Mouse (Mus musculus) limb, embryonic 13.5 days (tissue): Measurements from ENCODE around the gene Fcgrt. TPM values are rescaled to one million over a fixed set of nuclear protein-coding genes. Genes with fewer than 3 reads are reported as not detected.
A peak's percentile ranks its signal among the peaks of the same experiment; 100 is the strongest.

Experiments
- ATAC-seq: fragments of 200-750 bp; cut with Nextera tagmentation; 2 replicates; pipeline ENCODE4 v1.8.0; 2017; ENCODE audit warnings: low read depth, moderate number of reproducible peaks, moderate TSS enrichment; ENCODE audit not compliant: low FRiP score
- H3K27ac ChIP-seq: fragments of 300-500 bp; sonication (generic); 2 replicates; pipeline ENCODE4 v1.5.1; 2015; ENCODE audit warnings: inconsistent platforms, mild to moderate bottlenecking, moderate library complexity
- H3K27me3 ChIP-seq: fragments of 300-500 bp; sonication (generic); 2 replicates; pipeline ENCODE4 v1.6.1; 2015; ENCODE audit warnings: mild to moderate bottlenecking, inconsistent platforms
- H3K36me3 ChIP-seq: fragments of 300-500 bp; sonication (generic); 2 replicates; pipeline ENCODE4 v1.6.1; 2015; ENCODE audit warnings: inconsistent platforms, mild to moderate bottlenecking, moderate library complexity
- H3K4me1 ChIP-seq: fragments of 300-500 bp; sonication (generic); 2 replicates; pipeline ENCODE4 v1.6.1; 2015; ENCODE audit warnings: inconsistent platforms
- H3K4me2 ChIP-seq: fragments of 300-500 bp; sonication (generic); replicated peaks from 2 replicates; pipeline ENCODE4 v1.6.1; 2015; ENCODE audit warnings: inconsistent platforms, mild to moderate bottlenecking, moderate library complexity
- H3K4me3 ChIP-seq: fragments of 300-500 bp; sonication (generic); 2 replicates; pipeline ENCODE4 v1.5.1; 2015; ENCODE audit warnings: moderate library complexity, mild to moderate bottlenecking, inconsistent platforms
- H3K9ac ChIP-seq: fragments of 300-500 bp; sonication (generic); 2 replicates; pipeline ENCODE4 v1.6.1; 2015; ENCODE audit warnings: mild to moderate bottlenecking, inconsistent platforms
- H3K9me3 ChIP-seq: fragments of 300-500 bp; sonication (generic); 2 replicates; pipeline ENCODE4 v1.6.1; 2016; ENCODE audit warnings: inconsistent platforms
- WGBS: fragments of 180-500 bp; shearing (Covaris S2); methylation state at CpG from one replicate; pipeline ENCODE4 v1.1.7; 2015; 5-methylcytosine and 5-hydroxymethylcytosine counted together
- polyA plus RNA-seq: library from polyadenylated mRNA; unstranded; fragments of >200 nt; fragmentation: Nextera tagmentation; extraction: Ambion mirVana; gene quantifications from 2 replicates; pipeline ENCODE4 v1.2.1, GENCODE M21; 2015

Gene Fcgrt
- polyA plus RNA-seq, 1 experiment from 2014 or later: 44.0 TPM

DNA sequence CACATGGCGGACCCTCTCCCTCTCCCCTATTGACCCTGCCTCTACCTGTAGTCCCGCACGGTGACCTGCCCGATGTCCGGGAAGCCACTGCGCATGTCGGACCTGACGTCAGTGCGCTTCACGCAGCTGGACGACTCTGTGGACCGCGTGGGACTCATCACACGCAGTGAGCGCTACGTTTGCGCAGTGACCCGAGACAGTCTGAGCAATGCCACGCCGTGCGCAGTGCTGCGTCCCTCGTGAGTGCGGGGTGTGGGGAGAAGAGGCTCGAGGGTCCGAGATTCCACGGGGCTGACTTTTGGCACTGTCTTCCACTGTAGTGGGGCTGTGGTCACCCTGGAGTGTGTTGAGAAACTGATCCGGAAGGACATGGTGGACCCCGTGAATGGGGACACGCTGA is 27.1 kb downstream of the Fcgrt start:
- 85% methylated on average over 30 of the region's 30 CpGs for WGBS
- ATAC-seq: no peak

GRCm38 (mm10) chr7:45075405-45075804 is 28.2 kb downstream of the Fcgrt start:
- no peaks in the 10 kb centered on the region for H3K27me3 ChIP-seq
- no peak for ATAC-seq
- WGBS: 83% methylated on average over 4 of the region's 4 CpGs

More for the DNA sequence above, 27.1 kb downstream of the Fcgrt start:
- H3K4me1 ChIP-seq: no peaks in the 10 kb centered on the region; the same call in 1 of the 2 replicates
- peaks cover 51% of the 10 kb centered on the region for H3K36me3 ChIP-seq
- no peak overlapping the region for H3K4me3 ChIP-seq
- no peak overlapping the region for H3K4me2 ChIP-seq
- H3K9me3 ChIP-seq: 0 out of 2 replicates have a peak, but pooled peaks cover 3% of the 10 kb centered on the region
- no peak overlapping the region for H3K27ac ChIP-seq
- H3K9ac ChIP-seq: no peak overlapping the region
- H3K27me3 ChIP-seq: no peaks in the 10 kb centered on the region

DNA sequence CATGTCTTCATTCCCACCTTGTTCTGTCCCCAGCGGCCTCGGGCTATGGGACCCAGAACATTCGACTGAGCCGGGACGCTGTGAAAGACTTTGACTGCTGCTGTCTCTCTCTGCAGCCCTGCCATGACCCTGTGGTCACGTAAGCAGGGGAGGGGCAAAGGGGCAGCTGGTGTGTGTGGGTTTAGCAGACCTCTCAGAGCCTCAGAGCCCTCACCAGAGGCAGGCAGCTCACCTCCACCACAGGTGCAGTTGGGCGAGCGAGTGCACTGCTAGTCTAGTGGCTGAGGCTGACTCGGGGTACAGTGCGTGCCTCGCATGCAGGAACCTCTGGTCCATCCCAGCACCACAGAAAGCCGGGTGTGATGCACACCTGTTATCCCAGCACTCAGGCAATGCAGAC is 29.7 kb downstream of the Fcgrt start:
- Histone ChIP-seq H3K27ac (no peak overlapping the region), H3K9ac (no peak overlapping the region), H3K9me3 (no peaks in the 10 kb centered on the region), H3K4me1 (no peaks in the 10 kb centered on the region), H3K4me2 (no peak overlapping the region), H3K4me3 (no peak overlapping the region), H3K36me3 (peaks cover 48% of the 10 kb centered on the region), H3K27me3 (no peaks in the 10 kb centered on the region)
- no peak for ATAC-seq
- 83% methylated on average over 12 of the region's 12 CpGs for WGBS

More at GRCm38 (mm10) chr7:45075405-45075804, 28.2 kb downstream of the Fcgrt start:
- H3K27ac ChIP-seq: no peak overlapping the region
- no peak overlapping the region for H3K4me2 ChIP-seq
- no peaks in the 10 kb centered on the region for H3K9me3 ChIP-seq
- H3K9ac ChIP-seq: no peak overlapping the region
- no peaks in the 10 kb centered on the region for H3K4me1 ChIP-seq
- H3K36me3 ChIP-seq: peaks cover 48% of the 10 kb centered on the region
- H3K4me3 ChIP-seq: no peak overlapping the region

DNA sequence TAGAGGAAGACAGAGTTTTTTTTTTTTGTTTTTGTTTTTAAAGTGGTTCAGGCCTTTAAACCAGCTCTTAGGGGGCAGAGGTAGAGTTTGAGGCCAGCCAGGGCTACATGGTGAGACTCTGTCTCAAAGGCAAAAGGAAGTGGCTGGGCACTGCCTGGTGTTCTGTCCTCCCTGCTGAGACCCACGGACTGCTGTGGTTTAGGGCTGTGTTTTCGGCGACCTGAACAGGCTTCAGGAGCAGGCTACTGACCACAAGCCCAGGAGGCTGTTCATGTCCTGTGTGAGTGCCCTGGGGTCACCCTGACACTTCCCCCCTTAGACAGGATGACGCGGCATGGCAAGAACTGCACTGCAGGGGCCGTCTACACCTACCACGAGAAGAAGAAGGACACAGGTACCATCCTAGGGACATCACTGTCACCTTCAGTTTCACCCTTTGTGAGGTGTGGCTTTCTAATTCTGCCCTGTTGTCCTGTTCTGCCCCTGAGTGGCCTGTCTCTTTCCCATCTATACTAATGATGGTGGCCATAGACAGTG is 30.4 kb downstream of the Fcgrt start:
- Histone ChIP-seq H3K4me3 (no peak overlapping the region), H3K4me1 (no peaks in the 10 kb centered on the region), H3K4me2 (no peak overlapping the region), H3K36me3 (peaks cover 48% of the 10 kb centered on the region), H3K27me3 (no peaks in the 10 kb centered on the region), H3K9me3 (no peaks in the 10 kb centered on the region), H3K27ac (no peak overlapping the region), H3K9ac (no peak overlapping the region)
- WGBS: 79% methylated on average over 7 of the region's 7 CpGs
- ATAC-seq: no peak

GRCm38 (mm10) chr7:45072230-45072629 is 31.4 kb downstream of the Fcgrt start:
- Histone ChIP-seq H3K4me3 (no peak overlapping the region), H3K9ac (no peak overlapping the region), H3K27ac (no peak overlapping the region), H3K36me3 (peaks cover 41% of the 10 kb centered on the region), H3K4me1 (no peaks in the 10 kb centered on the region), H3K4me2 (no peak overlapping the region), H3K27me3 (no peaks in the 10 kb centered on the region), H3K9me3 (no peaks in the 10 kb centered on the region)
- ATAC-seq: no peak
- 86% methylated on average over 2 of the region's 2 CpGs for WGBS

DNA sequence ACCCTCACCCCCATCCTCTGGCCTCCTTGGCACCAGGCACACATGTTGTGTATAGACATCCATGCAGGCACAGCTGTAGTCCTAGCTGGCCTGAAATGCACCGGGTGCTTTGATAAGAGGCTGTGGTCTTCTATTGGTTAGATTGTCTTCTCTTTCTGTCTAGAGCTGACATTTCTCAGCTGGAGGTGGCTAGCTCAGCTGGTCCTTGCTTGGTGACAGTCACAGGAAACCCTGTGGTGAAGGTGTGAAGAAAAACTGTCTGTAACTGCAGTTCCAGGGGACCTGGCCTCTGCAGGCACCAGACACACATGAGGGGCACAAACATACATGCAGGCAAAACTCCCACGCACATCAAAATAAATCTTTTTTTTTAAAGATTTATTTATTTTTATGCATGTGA is 34.0 kb downstream of the Fcgrt start:
- H3K9ac ChIP-seq: no peak overlapping the region
- H3K4me3 ChIP-seq: no peak overlapping the region
- H3K4me1 ChIP-seq: no peaks in the 10 kb centered on the region
- H3K4me2 ChIP-seq: no peak overlapping the region
- ATAC-seq: no peak
- H3K27ac ChIP-seq: no peak overlapping the region; the same call in 1 of the 2 replicates
- 98% methylated on average over 2 of the region's 2 CpGs for whole genome bisulfite sequencing
- H3K27me3 ChIP-seq: no peaks in the 10 kb centered on the region
- no peaks in the 10 kb centered on the region for H3K9me3 ChIP-seq
- peaks cover 15% of the 10 kb centered on the region for H3K36me3 ChIP-seq

- no peaks in the 10 kb centered on the region for H3K9me3 ChIP-seq
- ATAC-seq: no peak
- no peak overlapping the region for H3K27ac ChIP-seq
- peaks cover 11% of the 10 kb centered on the region for H3K4me1 ChIP-seq
- no peak overlapping the region for H3K9ac ChIP-seq
- H3K4me2 ChIP-seq: no peak overlapping the region
- 36% methylated on average over 5 of the region's 5 CpGs for WGBS
- no peaks in the 10 kb centered on the region for H3K27me3 ChIP-seq
- no peak overlapping the region for H3K4me3 ChIP-seq
- no peaks in the 10 kb centered on the region for H3K36me3 ChIP-seq
Measured at GRCm38 (mm10) chr7:45068000-45068318, 35.7 kb downstream of the Fcgrt start.

- H3K27ac ChIP-seq: no peak overlapping the region
- H3K36me3 ChIP-seq: no peaks in the 10 kb centered on the region
- no peak overlapping the region for H3K4me2 ChIP-seq
- H3K9me3 ChIP-seq: no peaks in the 10 kb centered on the region
- H3K4me3 ChIP-seq: no peak overlapping the region
- no peaks in the 10 kb centered on the region for H3K27me3 ChIP-seq
- H3K4me1 ChIP-seq: peaks cover 11% of the 10 kb centered on the region
- WGBS: 77% methylated on average over 4 of the region's 4 CpGs
- ATAC-seq: no peak
- H3K9ac ChIP-seq: no peak overlapping the region
Measured at GRCm38 (mm10) chr7:45067190-45067999, 36.3 kb downstream of the Fcgrt start.

GRCm38 (mm10) chr7:45062239-45062835 is 41.3 kb downstream of the Fcgrt start, which contains the start of the genes Nosip and Prrg2:
Gene Nosip, plus strand, starts transcription at chr7:45062429.
Gene Prrg2, minus strand, starts transcription at chr7:45062677.
- Histone ChIP-seq H3K4me1 (peaks cover 27% of the 10 kb centered on the region), H3K9ac (peak within 1 kb of the TSS; percentile 72), H3K27me3 (no peaks in the 10 kb centered on the region), H3K9me3 (no peaks in the 10 kb centered on the region), H3K4me2 (peak within 1 kb of the TSS; percentile 63), H3K36me3 (peaks cover 9% of the 10 kb centered on the region), H3K27ac (peak within 1 kb of the TSS; percentile 92), H3K4me3 (peak within 1 kb of the TSS; percentile 68)
- peak; percentile 91 for ATAC-seq
- under 1% methylated on average over 31 of the region's 31 CpGs for WGBS

GRCm38 (mm10) chr7:45061532-45062075 is 42.0 kb downstream of the Fcgrt start:
- Histone ChIP-seq H3K9ac (peak overlapping the region; percentile 60), H3K9me3 (no peaks in the 10 kb centered on the region), H3K36me3 (peaks cover 9% of the 10 kb centered on the region), H3K27me3 (no peaks in the 10 kb centered on the region), H3K4me1 (peaks cover 27% of the 10 kb centered on the region), H3K4me2 (peak overlapping the region; percentile 63), H3K4me3 (peak overlapping the region; percentile 68), H3K27ac (peak overlapping the region; percentile 92)
- no peak for ATAC-seq
- 15% methylated on average over 11 of the region's 11 CpGs for WGBS

GRCm38 (mm10) chr7:45060632-45061122 is 43.0 kb downstream of the Fcgrt start:
- Histone ChIP-seq H3K9me3 (no peaks in the 10 kb centered on the region), H3K27ac (no peak overlapping the region), H3K4me3 (no peak overlapping the region; the same call in 1 of the 2 replicates), H3K4me1 (peaks cover 27% of the 10 kb centered on the region), H3K9ac (no peak overlapping the region), H3K36me3 (peaks cover 9% of the 10 kb centered on the region), H3K4me2 (peak overlapping the region; percentile 63; the same call in 1 of the 2 replicates), H3K27me3 (no peaks in the 10 kb centered on the region)
- 90% methylated on average over 6 of the region's 6 CpGs for WGBS
- no peak for ATAC-seq
